Mouse (Mus musculus) hindbrain, embryonic 13.5 days (tissue): ENCODE data around the gene Pagr1b. TPM values are rescaled to one million over a fixed set of nuclear protein-coding genes. Genes with fewer than 3 reads are reported as not detected.

Source experiments
- ATAC-seq: fragments of 200-750 bp; cut with Nextera tagmentation; 2 replicates; pipeline ENCODE4 v1.8.0; 2017; ENCODE audit warnings: moderate TSS enrichment; ENCODE audit not compliant: low FRiP score
- H3K27ac ChIP-seq: fragments of 300-500 bp; sonication (generic); 2 replicates; pipeline ENCODE4 v1.5.1; 2015; ENCODE audit warnings: inconsistent platforms, mild to moderate bottlenecking, moderate library complexity
- H3K27me3 ChIP-seq: fragments of 300-500 bp; sonication (generic); 2 replicates; pipeline ENCODE4 v1.6.1; 2015; ENCODE audit warnings: mild to moderate bottlenecking, inconsistent platforms
- H3K36me3 ChIP-seq: fragments of 300-500 bp; sonication (generic); 2 replicates; pipeline ENCODE4 v1.6.1; 2015; ENCODE audit warnings: mild to moderate bottlenecking, inconsistent platforms
- H3K4me1 ChIP-seq: fragments of 300-500 bp; sonication (generic); replicated peaks from 2 replicates; pipeline ENCODE4 v1.6.1; 2015; ENCODE audit warnings: inconsistent platforms
- H3K4me2 ChIP-seq: fragments of 300-500 bp; sonication (generic); 2 replicates; pipeline ENCODE4 v1.6.1; 2015; ENCODE audit warnings: inconsistent platforms, mild to moderate bottlenecking, moderate library complexity
- H3K4me3 ChIP-seq: fragments of 300-500 bp; sonication (generic); 2 replicates; pipeline ENCODE4 v1.5.1; 2015; ENCODE audit warnings: mild to moderate bottlenecking, inconsistent platforms
- H3K9ac ChIP-seq: fragments of 300-500 bp; sonication (generic); 2 replicates; pipeline ENCODE4 v1.6.1; 2015; ENCODE audit warnings: mild to moderate bottlenecking, inconsistent platforms
- H3K9me3 ChIP-seq: fragments of 300-500 bp; sonication (generic); 2 replicates; pipeline ENCODE4 v1.6.1; 2016; ENCODE audit warnings: inconsistent platforms
- WGBS: fragments of 180-500 bp; shearing (Covaris S2); methylation state at CpG from one replicate; pipeline ENCODE4 v1.1.7; 2015; 5-methylcytosine and 5-hydroxymethylcytosine counted together
- polyA plus RNA-seq: library from polyadenylated mRNA; unstranded; fragments of >200 nt; fragmentation: Nextera tagmentation; extraction: Ambion mirVana; gene quantifications from 2 replicates; pipeline ENCODE4 v1.2.1, GENCODE M21; 2015

Gene Pagr1b
- polyA plus RNA-seq, 1 experiment from 2014 or later = 0.45 TPM

- Histone ChIP-seq H3K27ac (peak overlapping the region; percentile 66; the same call in 1 of the 2 replicates), H3K9me3 (no peaks in the 10 kb centered on the region), H3K4me1 (peaks cover 27% of the 10 kb centered on the region), H3K9ac (no peak overlapping the region), H3K4me3 (no peak overlapping the region), H3K36me3 (peaks cover 27% of the 10 kb centered on the region), H3K4me2 (no peak overlapping the region), H3K27me3 (no peaks in the 10 kb centered on the region)
- 84% methylated on average over 17 of the region's 17 CpGs for WGBS
- no peak for ATAC-seq
Observed at GRCm38 (mm10) chr7:127009307-127010085, 6.8 kb downstream of the Pagr1b start.

DNA sequence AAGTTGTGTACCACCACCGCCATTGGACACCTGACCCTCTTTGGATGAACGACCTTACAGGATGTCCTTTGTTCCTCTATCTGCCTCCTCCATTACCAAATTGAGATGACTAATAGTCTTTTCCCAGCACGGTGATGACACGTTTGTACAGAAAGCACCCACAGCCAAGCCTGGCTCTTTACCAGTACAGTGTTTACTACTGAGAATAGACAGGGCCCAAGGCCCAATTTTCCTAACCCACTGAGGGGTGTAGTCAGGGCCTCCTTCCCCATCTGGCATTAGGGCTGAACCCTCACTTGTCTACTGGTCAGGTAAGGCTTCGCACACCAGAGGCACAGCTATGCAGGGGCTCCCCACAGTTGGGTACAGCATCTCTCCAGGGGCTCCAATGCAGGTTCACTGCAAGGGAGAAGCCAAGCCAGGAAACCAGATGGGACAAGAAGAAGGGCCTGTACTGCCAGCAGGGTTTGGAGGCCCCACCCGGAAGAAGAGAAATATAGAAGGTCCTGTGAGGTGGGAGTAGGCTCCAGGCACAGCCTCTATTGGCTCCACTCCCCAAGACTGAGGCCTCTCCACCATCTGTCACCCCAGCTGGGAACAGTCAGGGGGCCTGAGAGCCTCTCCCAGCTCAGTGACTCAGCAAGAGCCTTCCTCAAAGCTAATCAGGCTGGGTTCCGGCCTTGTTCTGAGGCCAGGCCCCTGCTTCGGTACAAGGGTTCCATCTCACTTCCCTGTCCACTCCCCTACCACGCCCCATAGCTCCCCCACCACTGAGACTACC lies 7.9 kb downstream of the Pagr1b start:
- Histone ChIP-seq H3K27ac (peak overlapping the region; percentile 66), H3K4me1 (peaks cover 17% of the 10 kb centered on the region), H3K9ac (peak overlapping the region; percentile 49; the same call in 1 of the 2 replicates), H3K4me3 (no peak overlapping the region), H3K36me3 (peaks cover 16% of the 10 kb centered on the region), H3K4me2 (no peak overlapping the region), H3K9me3 (no peaks in the 10 kb centered on the region; the same call in 1 of the 2 replicates), H3K27me3 (no peaks in the 10 kb centered on the region)
- peak; percentile 66; the same call in 1 of the 2 replicates for ATAC-seq
- WGBS = 61% methylated on average over 9 of the region's 9 CpGs

GRCm38 (mm10) chr7:127007313-127008024 lies 8.8 kb downstream of the Pagr1b start:
- Histone ChIP-seq H3K27me3 (no peaks in the 10 kb centered on the region), H3K4me3 (no peak overlapping the region), H3K9me3 (no peaks in the 10 kb centered on the region; the same call in 1 of the 2 replicates), H3K4me2 (no peak overlapping the region), H3K4me1 (peaks cover 12% of the 10 kb centered on the region; the same call in 1 of the 2 replicates), H3K27ac (no peak overlapping the region), H3K36me3 (peaks cover 7% of the 10 kb centered on the region; the same call in 1 of the 2 replicates), H3K9ac (no peak overlapping the region)
- no peak for ATAC-seq
- 81% methylated on average over 6 of the region's 6 CpGs for WGBS

DNA sequence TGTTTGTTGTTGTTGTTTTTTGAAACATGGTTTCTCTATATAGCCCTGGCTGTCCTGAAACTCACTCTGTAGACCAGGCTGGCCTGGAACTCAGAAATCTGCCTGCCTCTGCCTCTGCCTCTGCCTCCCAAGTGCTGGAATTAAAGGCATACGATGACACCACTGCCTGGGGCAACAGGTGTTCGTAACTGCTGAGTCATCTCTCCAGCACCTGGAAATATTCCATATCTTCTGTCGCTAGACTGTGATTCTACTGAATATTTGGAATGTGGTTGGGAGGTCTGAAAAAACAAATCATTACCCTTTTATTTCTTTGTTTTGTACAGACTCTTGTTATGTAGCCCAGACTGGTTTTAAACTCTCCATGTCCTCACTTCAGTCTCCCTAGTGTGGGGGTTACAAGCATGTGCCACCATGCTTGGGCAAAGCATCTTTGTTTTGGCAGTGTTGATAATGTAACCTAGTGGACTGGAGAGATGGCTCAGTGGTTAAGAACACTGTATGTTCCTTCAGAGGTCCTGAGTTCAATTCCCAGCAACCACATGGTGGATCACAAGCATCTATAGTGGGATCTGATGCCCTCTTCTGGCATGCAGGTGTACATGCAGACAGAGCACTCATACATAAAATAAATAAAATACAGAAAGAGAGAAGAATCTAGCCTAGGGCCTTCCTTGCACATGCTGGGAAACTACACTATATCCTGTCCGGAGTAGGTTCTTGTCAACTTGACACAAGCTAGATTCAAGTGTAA lies 12.0 kb downstream of the Pagr1b start:
- no peak overlapping the region for H3K4me3 ChIP-seq
- 89% methylated on average over 4 of the region's 4 CpGs for WGBS
- H3K4me2 ChIP-seq = no peak overlapping the region

GRCm38 (mm10) chr7:127003620-127004019 lies 12.7 kb downstream of the Pagr1b start:
- WGBS = 92% methylated on average over 5 of the region's 5 CpGs
- Histone ChIP-seq H3K9ac (no peak overlapping the region), H3K27ac (no peak overlapping the region), H3K9me3 (no peaks in the 10 kb centered on the region; the same call in 1 of the 2 replicates), H3K4me3 (no peak overlapping the region), H3K4me1 (peaks cover 5% of the 10 kb centered on the region; the same call in 1 of the 2 replicates), H3K27me3 (no peaks in the 10 kb centered on the region), H3K36me3 (no peaks in the 10 kb centered on the region), H3K4me2 (no peak overlapping the region)
- ATAC-seq = no peak

More for the DNA sequence above, 12.0 kb downstream of the Pagr1b start:
- Histone ChIP-seq H3K27me3 (no peaks in the 10 kb centered on the region), H3K27ac (no peak overlapping the region), H3K4me1 (peaks cover 10% of the 10 kb centered on the region; the same call in 1 of the 2 replicates), H3K36me3 (no peaks in the 10 kb centered on the region), H3K9me3 (no peaks in the 10 kb centered on the region; the same call in 1 of the 2 replicates), H3K9ac (no peak overlapping the region)
- ATAC-seq = no peak

- Histone ChIP-seq H3K4me3 (no peak overlapping the region), H3K9ac (no peak overlapping the region), H3K27ac (no peak overlapping the region), H3K9me3 (no peaks in the 10 kb centered on the region; the same call in 1 of the 2 replicates), H3K36me3 (no peaks in the 10 kb centered on the region), H3K4me1 (no peaks in the 10 kb centered on the region), H3K4me2 (no peak overlapping the region), H3K27me3 (no peaks in the 10 kb centered on the region)
- no peak for ATAC-seq
- 87% methylated on average over 10 of the region's 10 CpGs for WGBS
Observed at GRCm38 (mm10) chr7:126999568-126999967, 16.7 kb downstream of the Pagr1b start.

DNA sequence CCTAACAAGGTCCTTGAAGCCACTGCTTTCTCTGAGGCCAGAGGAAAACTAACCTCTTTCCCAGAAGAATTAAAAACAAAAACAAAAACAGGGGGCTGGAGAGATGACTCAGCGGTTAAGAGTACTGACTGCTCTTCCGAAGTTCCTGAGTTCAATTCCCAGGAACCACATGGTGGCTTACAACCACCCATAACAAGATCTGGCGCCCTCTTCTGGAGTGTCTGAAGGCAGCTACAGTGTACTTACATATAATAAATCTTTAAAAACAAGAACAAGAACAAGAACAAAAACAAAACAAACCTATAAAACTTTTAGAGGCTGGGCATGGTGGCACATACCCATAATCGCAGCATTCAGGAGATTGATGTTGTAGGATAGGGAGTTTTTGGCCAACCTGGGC lies 19.8 kb downstream of the Pagr1b start:
- H3K9me3 ChIP-seq = no peaks in the 10 kb centered on the region
- H3K4me1 ChIP-seq = no peaks in the 10 kb centered on the region
- no peak for ATAC-seq
- no peak overlapping the region for H3K4me3 ChIP-seq
- WGBS = 84% methylated on average over 4 of the region's 4 CpGs
- no peak overlapping the region for H3K9ac ChIP-seq
- no peak overlapping the region for H3K4me2 ChIP-seq
- no peaks in the 10 kb centered on the region for H3K27me3 ChIP-seq
- H3K36me3 ChIP-seq = no peaks in the 10 kb centered on the region
- H3K27ac ChIP-seq = no peak overlapping the region

- Histone ChIP-seq H3K27me3 (no peaks in the 10 kb centered on the region), H3K9me3 (no peaks in the 10 kb centered on the region), H3K4me2 (no peak overlapping the region), H3K36me3 (no peaks in the 10 kb centered on the region), H3K9ac (no peak overlapping the region), H3K4me3 (no peak overlapping the region), H3K4me1 (no peaks in the 10 kb centered on the region), H3K27ac (no peak overlapping the region)
- ATAC-seq = no peak
- WGBS = 74% methylated on average over 8 of the region's 8 CpGs
Observed at GRCm38 (mm10) chr7:126988816-126989215, 27.5 kb downstream of the Pagr1b start.

DNA sequence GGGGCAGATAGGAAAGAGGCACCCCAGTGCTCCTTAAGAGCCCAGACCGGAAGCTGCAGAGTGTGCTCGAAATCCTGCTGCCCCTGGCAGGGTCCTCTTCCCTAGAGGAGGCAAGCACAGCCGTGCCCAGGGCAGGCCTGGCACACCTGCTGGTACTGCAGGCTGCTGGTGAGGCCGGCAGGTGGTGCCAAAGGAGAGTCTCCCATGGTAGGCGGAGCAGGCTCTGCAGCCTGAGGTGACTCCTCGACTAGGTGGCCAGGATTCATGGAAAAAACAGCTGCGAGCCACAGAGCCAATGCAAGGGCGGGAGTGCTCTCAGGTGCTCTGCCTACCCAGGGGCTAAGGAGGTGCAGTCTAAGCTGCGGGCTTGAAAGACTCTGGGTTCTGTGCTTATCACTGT lies 30.0 kb downstream of the Pagr1b start:
- Histone ChIP-seq H3K4me2 (no peak overlapping the region), H3K9ac (no peak overlapping the region), H3K27me3 (no peaks in the 10 kb centered on the region), H3K9me3 (no peaks in the 10 kb centered on the region), H3K4me3 (no peak overlapping the region), H3K27ac (no peak overlapping the region), H3K4me1 (no peaks in the 10 kb centered on the region), H3K36me3 (peaks cover 4% of the 10 kb centered on the region)
- no peak for ATAC-seq
- WGBS = 48% methylated on average over 9 of the region's 9 CpGs

- 69% methylated on average over 10 of the region's 10 CpGs for WGBS
- H3K4me3 ChIP-seq = no peak overlapping the region
Observed at GRCm38 (mm10) chr7:126984667-126985444, 31.4 kb downstream of the Pagr1b start.

GRCm38 (mm10) chr7:126983113-126983512 lies 33.2 kb downstream of the Pagr1b start:
- H3K4me2 ChIP-seq = no peak overlapping the region
- H3K27me3 ChIP-seq = no peaks in the 10 kb centered on the region
- no peak overlapping the region for H3K9ac ChIP-seq
- no peaks in the 10 kb centered on the region for H3K9me3 ChIP-seq
- no peak overlapping the region for H3K4me3 ChIP-seq
- no peak overlapping the region for H3K27ac ChIP-seq
- peaks cover 34% of the 10 kb centered on the region for H3K36me3 ChIP-seq
- ATAC-seq = no peak
- 85% methylated on average over 7 of the region's 7 CpGs for WGBS
- peaks cover 5% of the 10 kb centered on the region; the same call in 1 of the 2 replicates for H3K4me1 ChIP-seq

More at GRCm38 (mm10) chr7:126984667-126985444, 31.4 kb downstream of the Pagr1b start:
- Histone ChIP-seq H3K4me1 (no peaks in the 10 kb centered on the region), H3K27me3 (no peaks in the 10 kb centered on the region), H3K27ac (no peak overlapping the region), H3K9me3 (no peaks in the 10 kb centered on the region), H3K9ac (no peak overlapping the region), H3K4me2 (no peak overlapping the region), H3K36me3 (peaks cover 17% of the 10 kb centered on the region)
- no peak for ATAC-seq
